Mouse (Mus musculus) liver, embryonic 16.5 days (tissue): ENCODE measurements around the gene Sptlc2. TPM values are rescaled to one million over a fixed set of nuclear protein-coding genes. Genes with fewer than 3 reads are reported as not detected.

Source experiments
- ATAC-seq: fragments of 200-750 bp; cut with Nextera tagmentation; 2 replicates; pipeline ENCODE4 v1.8.0; 2017; ENCODE audit warnings: low read depth, mild to moderate bottlenecking, moderate number of reproducible peaks, moderate library complexity
- H3K27ac ChIP-seq: fragments of 300-500 bp; sonication (generic); 2 replicates; pipeline ENCODE4 v1.5.1; 2014; ENCODE audit warnings: mild to moderate bottlenecking, low read length
- H3K27me3 ChIP-seq: fragments of 300-500 bp; sonication (generic); 2 replicates; pipeline ENCODE4 v1.6.1; 2014; ENCODE audit warnings: low read depth, low read length, mixed read lengths; ENCODE audit not compliant: control insufficient read depth, insufficient read depth
- H3K36me3 ChIP-seq: fragments of 300-500 bp; sonication (generic); 2 replicates; pipeline ENCODE4 v1.6.1; 2014; ENCODE audit warnings: mild to moderate bottlenecking; ENCODE audit not compliant: control insufficient read depth, insufficient read depth
- H3K4me1 ChIP-seq: fragments of 300-500 bp; sonication (generic); 2 replicates; pipeline ENCODE4 v1.6.1; 2014; ENCODE audit warnings: low read depth, low read length, mixed read lengths; ENCODE audit not compliant: control insufficient read depth
- H3K4me2 ChIP-seq: fragments of 300-500 bp; sonication (generic); 2 replicates; pipeline ENCODE4 v1.6.1; 2014; ENCODE audit warnings: low read depth, low read length, mixed read lengths
- H3K4me3 ChIP-seq: fragments of 300-500 bp; sonication (generic); 2 replicates; pipeline ENCODE4 v1.5.1; 2014; ENCODE audit warnings: low read depth, mild to moderate bottlenecking, low read length
- H3K9ac ChIP-seq: fragments of 300-500 bp; sonication (generic); 2 replicates; pipeline ENCODE4 v1.6.1; 2014; ENCODE audit warnings: low read depth, low read length
- H3K9me3 ChIP-seq: fragments of 300-500 bp; sonication (generic); replicated peaks from 2 replicates; pipeline ENCODE4 v1.6.1; 2016; ENCODE audit warnings: low read length; ENCODE audit not compliant: control insufficient read depth
- WGBS: fragments of 180-500 bp; shearing (Covaris S2); extraction: QIAGEN DNeasy Blood & Tissue Kit; methylation state at CpG from one replicate; pipeline ENCODE4 v1.1.7; 2014; ENCODE audit not compliant: insufficient replicate concordance; 5-methylcytosine and 5-hydroxymethylcytosine counted together
- polyA plus RNA-seq: library from polyadenylated mRNA; unstranded; fragments of >200 nt; fragmentation: Nextera tagmentation; extraction: Ambion mirVana; gene quantifications from 2 replicates; pipeline ENCODE4 v1.2.1, GENCODE M21; 2015

Sptlc2 gene
- polyA plus RNA-seq, 1 experiment from 2014 or later = 28.1 TPM

DNA sequence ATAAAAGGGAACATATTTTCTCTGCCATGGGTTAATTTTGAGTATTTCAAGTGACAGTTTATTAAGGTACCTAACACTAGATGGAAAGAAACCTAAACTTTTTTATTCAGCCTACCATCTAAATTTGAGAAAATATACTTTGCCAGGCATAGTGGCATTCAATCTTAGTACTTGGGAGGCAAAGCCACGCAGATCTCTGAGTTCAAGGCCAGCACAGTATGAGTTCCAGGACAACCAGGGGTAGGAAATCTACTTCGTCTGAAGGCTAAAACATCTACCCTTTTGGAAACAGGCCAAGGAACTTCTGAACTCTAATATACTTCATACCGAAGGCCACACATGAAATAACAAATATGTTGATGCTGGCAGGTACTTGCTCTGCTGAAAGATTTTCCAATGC is 26.0 kb downstream of the Sptlc2 start:
- 76% methylated on average over 3 of the region's 3 CpGs for WGBS
- Histone ChIP-seq H3K9ac (no peak overlapping the region), H3K4me1 (no peaks in the 10 kb centered on the region), H3K27ac (no peak overlapping the region), H3K9me3 (no peaks in the 10 kb centered on the region), H3K27me3 (no peaks in the 10 kb centered on the region), H3K36me3 (no peaks in the 10 kb centered on the region), H3K4me3 (no peak overlapping the region), H3K4me2 (no peak overlapping the region)
- no peak for ATAC-seq

DNA sequence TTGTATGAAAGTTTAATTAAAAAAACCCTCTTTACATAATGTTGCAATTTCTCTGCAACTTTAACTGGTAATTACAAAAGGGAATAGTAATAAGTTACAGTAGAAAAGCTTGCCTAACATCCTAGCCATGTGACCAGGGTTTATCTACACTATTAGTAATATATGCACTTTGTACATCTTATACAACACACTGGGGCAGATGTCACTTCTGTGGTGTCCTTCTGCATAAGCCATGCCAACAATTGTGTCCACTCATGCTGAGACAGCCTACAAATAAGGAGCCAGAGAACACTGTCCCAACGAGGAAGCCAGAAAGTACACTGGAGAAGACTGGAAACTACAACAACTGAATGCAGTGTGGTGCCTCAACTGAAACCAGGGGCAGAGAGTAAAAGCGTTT is 40.1 kb downstream of the Sptlc2 start:
- 0 out of 2 replicates have a peak, but pooled peaks have one; percentile 16 for ATAC-seq
- H3K27me3 ChIP-seq = no peaks in the 10 kb centered on the region
- no peaks in the 10 kb centered on the region for H3K9me3 ChIP-seq
- no peak overlapping the region for H3K27ac ChIP-seq
- no peak overlapping the region for H3K9ac ChIP-seq
- no peak overlapping the region for H3K4me2 ChIP-seq
- H3K4me1 ChIP-seq = no peaks in the 10 kb centered on the region
- H3K4me3 ChIP-seq = no peak overlapping the region
- WGBS = 60% methylated on average over 2 of the region's 2 CpGs
- H3K36me3 ChIP-seq = no peaks in the 10 kb centered on the region; the same call in 1 of the 2 replicates

DNA sequence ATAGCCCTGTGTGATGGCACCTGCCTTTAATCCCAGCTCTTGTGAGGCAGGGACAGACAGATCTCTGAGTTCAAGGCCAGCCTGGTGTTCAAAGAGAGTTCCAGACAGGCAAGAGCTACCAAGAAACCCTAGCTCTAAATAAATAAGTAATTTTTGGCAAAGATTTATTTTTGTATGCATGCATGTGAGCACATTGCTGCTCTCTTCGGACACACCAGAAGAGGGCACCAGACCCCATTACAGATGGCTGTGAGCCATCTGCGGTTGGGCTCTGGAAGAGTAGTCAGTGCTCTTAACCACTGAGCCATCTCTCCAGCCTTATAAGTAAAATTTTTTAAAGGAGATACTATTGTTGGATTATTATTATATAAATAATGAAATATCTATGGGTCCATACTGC is 40.6 kb downstream of the Sptlc2 start:
- 79% methylated on average over 2 of the region's 2 CpGs for WGBS
- Histone ChIP-seq H3K4me1 (no peaks in the 10 kb centered on the region), H3K27me3 (no peaks in the 10 kb centered on the region), H3K4me3 (no peak overlapping the region), H3K9ac (no peak overlapping the region), H3K4me2 (no peak overlapping the region), H3K9me3 (no peaks in the 10 kb centered on the region), H3K27ac (no peak overlapping the region), H3K36me3 (no peaks in the 10 kb centered on the region; the same call in 1 of the 2 replicates)
- ATAC-seq = no peak

- H3K27ac ChIP-seq = no peak overlapping the region
- no peak overlapping the region for H3K4me2 ChIP-seq
- H3K9me3 ChIP-seq = no peaks in the 10 kb centered on the region
Observed at GRCm38 (mm10) chr12:87343084-87343605, 45.0 kb downstream of the Sptlc2 start.

DNA sequence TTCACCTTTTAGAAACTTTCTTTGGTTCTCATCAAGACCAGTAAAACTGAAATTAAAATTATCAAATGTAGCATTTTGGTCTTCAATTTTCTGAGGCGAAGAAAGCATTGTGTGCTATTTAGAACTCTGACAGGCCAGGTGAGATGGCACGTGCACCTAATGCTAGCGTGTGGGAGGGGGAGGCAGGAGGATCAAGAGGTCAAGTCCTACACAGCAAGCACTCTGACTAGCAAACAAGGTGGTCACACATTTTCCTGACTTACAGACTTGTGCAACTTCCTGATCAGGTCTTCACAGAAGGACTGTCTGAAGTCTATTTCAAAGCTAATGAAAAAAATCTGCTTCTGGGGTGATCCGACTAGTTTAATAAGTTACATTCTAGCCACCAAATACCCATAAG is 50.1 kb downstream of the Sptlc2 start:
- Histone ChIP-seq H3K9me3 (no peaks in the 10 kb centered on the region), H3K4me1 (no peaks in the 10 kb centered on the region), H3K27ac (no peak overlapping the region), H3K36me3 (no peaks in the 10 kb centered on the region), H3K27me3 (no peaks in the 10 kb centered on the region), H3K9ac (no peak overlapping the region), H3K4me2 (no peak overlapping the region), H3K4me3 (no peak overlapping the region)
- 62% methylated on average over 4 of the region's 4 CpGs for WGBS
- ATAC-seq = peak; percentile 61; the same call in 1 of the 2 replicates

More at GRCm38 (mm10) chr12:87343084-87343605, 45.0 kb downstream of the Sptlc2 start:
- H3K4me3 ChIP-seq = no peak overlapping the region
- no peaks in the 10 kb centered on the region for H3K4me1 ChIP-seq
- no peak overlapping the region for H3K9ac ChIP-seq
- H3K36me3 ChIP-seq = no peaks in the 10 kb centered on the region; the same call in 1 of the 2 replicates
- ATAC-seq = peak; percentile 76
- no peaks in the 10 kb centered on the region for H3K27me3 ChIP-seq

GRCm38 (mm10) chr12:87334886-87335285 is 53.3 kb downstream of the Sptlc2 start:
- Histone ChIP-seq H3K4me3 (no peak overlapping the region), H3K4me2 (no peak overlapping the region), H3K27ac (no peak overlapping the region), H3K4me1 (no peaks in the 10 kb centered on the region), H3K9me3 (no peaks in the 10 kb centered on the region), H3K36me3 (no peaks in the 10 kb centered on the region), H3K9ac (no peak overlapping the region), H3K27me3 (no peaks in the 10 kb centered on the region)
- 22% methylated on average over 2 of the region's 2 CpGs for WGBS
- no peak for ATAC-seq

DNA sequence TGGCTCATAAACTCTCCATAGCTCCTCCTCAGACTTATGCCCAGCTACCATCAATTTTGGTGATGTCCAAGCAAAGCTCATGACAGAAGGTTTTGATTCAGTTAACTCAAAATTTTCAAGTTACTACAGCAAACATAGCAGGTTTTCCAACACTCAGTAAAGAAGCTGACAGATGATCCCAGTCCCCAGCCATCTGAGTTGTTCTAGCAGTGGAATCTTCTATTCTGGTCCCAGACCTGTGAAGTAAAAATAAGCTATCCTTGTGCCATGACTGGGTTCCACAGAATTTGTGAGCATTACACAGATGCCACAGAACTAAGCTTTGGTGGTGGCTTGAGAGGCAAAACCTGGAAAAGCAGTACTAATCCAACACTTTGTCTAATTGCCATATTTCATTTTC is 54.4 kb downstream of the Sptlc2 start:
- Histone ChIP-seq H3K9ac (no peak overlapping the region), H3K4me3 (no peak overlapping the region), H3K27me3 (no peaks in the 10 kb centered on the region), H3K4me1 (no peaks in the 10 kb centered on the region), H3K9me3 (no peaks in the 10 kb centered on the region), H3K36me3 (no peaks in the 10 kb centered on the region), H3K4me2 (no peak overlapping the region), H3K27ac (no peak overlapping the region)
- ATAC-seq = no peak

DNA sequence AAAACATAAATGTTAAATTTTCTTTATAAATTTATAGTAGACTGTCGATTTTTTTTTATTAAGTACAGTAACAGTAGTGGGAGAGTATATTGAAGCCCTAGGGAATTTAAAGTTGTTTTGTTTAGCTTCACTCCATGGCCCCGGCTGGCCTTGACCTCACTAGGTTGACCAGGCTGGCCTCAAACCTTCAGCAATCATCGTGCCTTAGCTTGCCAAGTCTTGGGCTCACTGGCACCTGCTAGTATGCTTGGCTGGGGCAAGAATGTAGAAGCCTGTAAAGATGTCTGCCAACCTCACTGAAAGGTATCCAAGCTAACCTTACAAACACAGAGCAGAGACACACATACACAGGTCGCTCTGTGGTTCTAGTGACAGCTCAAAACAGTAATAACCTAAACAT is 55.6 kb downstream of the Sptlc2 start:
- no peaks in the 10 kb centered on the region for H3K27me3 ChIP-seq
- no peak overlapping the region for H3K27ac ChIP-seq
- H3K4me3 ChIP-seq = no peak overlapping the region
- WGBS = 67% methylated on average over 4 of the region's 4 CpGs
- H3K9me3 ChIP-seq = no peaks in the 10 kb centered on the region
- H3K36me3 ChIP-seq = no peaks in the 10 kb centered on the region
- no peak overlapping the region for H3K4me2 ChIP-seq
- no peak for ATAC-seq
- no peak overlapping the region for H3K9ac ChIP-seq
- H3K4me1 ChIP-seq = no peaks in the 10 kb centered on the region; the same call in 1 of the 2 replicates

GRCm38 (mm10) chr12:87331908-87332307 is 56.2 kb downstream of the Sptlc2 start:
- Histone ChIP-seq H3K4me2 (no peak overlapping the region), H3K27ac (no peak overlapping the region), H3K27me3 (no peaks in the 10 kb centered on the region), H3K9me3 (no peaks in the 10 kb centered on the region), H3K36me3 (no peaks in the 10 kb centered on the region), H3K4me1 (no peaks in the 10 kb centered on the region; the same call in 1 of the 2 replicates), H3K9ac (no peak overlapping the region), H3K4me3 (no peak overlapping the region)
- 23% methylated on average over 5 of the region's 5 CpGs for WGBS
- no peak for ATAC-seq
